8 mouse cellular contexts compared by ENCODE assay signal in genomic region chr1:37996877-37997484, GRCm38 (mm10). TPM values are rescaled to one million over a fixed set of nuclear protein-coding genes. Genes with fewer than 3 reads are reported as not detected.
DNase-seq lines count a peak whose midpoint lies in the region; ATAC-seq lines count a peak whose summit lies in the region.

No protein-coding gene starts in this region.

- peak; percentile 96 for ATAC-seq in hindbrain, embryonic 11.5 days (ENCODE audit: low FRiP score)

- peak overlapping the region; percentile 74 for H3K9ac ChIP-seq in hindbrain, embryonic 11.5 days (ENCODE audit: low read depth, low read length)

- DNase-seq in Muller cell, postnatal 12 days (ENCODE audit: inconsistent ontology term): peak; percentile 97
- peak; percentile 99 for DNase-seq in cerebellum, adult 9-11 months
- peak; percentile 99 for DNase-seq in frontal cortex, adult 2 months (ENCODE audit: extremely low spot score in 1 of 2, low spot score in 1 of 2)
- DNase-seq in hindbrain, embryonic 11.5 days (ENCODE audit: low spot score): peak; percentile 97
- peak; percentile 94 to 95 for DNase-seq in layer of hippocampus, postnatal 10 days (ENCODE audit: low spot score in 2 of 2)
- DNase-seq in lung, postnatal 10 days: peak; percentile 99
- DNase-seq in ovary, postnatal 36 days (ENCODE audit: low spot score): peak; percentile 94
- peak; percentile 97 for DNase-seq in thymus, postnatal 25 days

- 0% methylated on average over 42 of the region's 42 CpGs for WGBS in hindbrain, embryonic 11.5 days

- peak overlapping the region; percentile 96 for H3K4me3 ChIP-seq in hindbrain, embryonic 11.5 days (ENCODE audit: low read depth, low read length)

- H3K4me1 ChIP-seq in hindbrain, embryonic 11.5 days (replicated peaks; ENCODE audit: control insufficient read depth, insufficient read depth, low read length): peaks cover 4% of the 10 kb centered on the region; the same call in 1 of the 2 replicates

- H3K9me3 ChIP-seq in hindbrain, embryonic 11.5 days (ENCODE audit: control insufficient read depth, low read length): no peaks in the 10 kb centered on the region

- H3K27me3 ChIP-seq in hindbrain, embryonic 11.5 days (ENCODE audit: control insufficient read depth, insufficient read depth, low read length): no peaks in the 10 kb centered on the region

- peak overlapping the region; percentile 88 for H3K27ac ChIP-seq in hindbrain, embryonic 11.5 days (ENCODE audit: low read depth, low read length)

- peak overlapping the region; percentile 92 for H3K4me2 ChIP-seq in hindbrain, embryonic 11.5 days (replicated peaks; ENCODE audit: low read depth, low read length)

- H3K36me3 ChIP-seq in hindbrain, embryonic 11.5 days (ENCODE audit: control insufficient read depth, insufficient read depth, low read length): peaks cover 9% of the 10 kb centered on the region; the same call in 1 of the 2 replicates

RNA-seq across cellular contexts. Expression of gene Txndc9, which starts 0.7 kb away (rescaled TPM):
- polyA plus RNA-seq in frontal cortex, adult 2 months (2012; rRNA removed): 44.6 and 48.4 TPM in 2 replicates
- 188 TPM in 2 replicates for polyA plus RNA-seq in hindbrain, embryonic 11.5 days (2014; fragmentation: Nextera tagmentation; extraction: Ambion mirVana)
- total RNA-seq in layer of hippocampus, postnatal 10 days (2021): 10 to 100 TPM; 66.7 to 68.6 TPM

RNA-seq across cellular contexts. Expression of gene Eif5b, which starts 0.8 kb away (rescaled TPM):
- polyA plus RNA-seq in frontal cortex, adult 2 months (2012; rRNA removed): 17.5 and 21.6 TPM in 2 replicates
- 28.0 and 34.0 TPM in 2 replicates for polyA plus RNA-seq in hindbrain, embryonic 11.5 days (2014; fragmentation: Nextera tagmentation; extraction: Ambion mirVana)
- total RNA-seq in layer of hippocampus, postnatal 10 days (2021): 10 to 100 TPM; 35.1 to 38.8 TPM

RNA-seq across cellular contexts. Expression of gene Lyg1, which starts 39.4 kb away (rescaled TPM):
- not detected in 2 replicates for polyA plus RNA-seq in frontal cortex, adult 2 months (2012; rRNA removed)
- polyA plus RNA-seq in hindbrain, embryonic 11.5 days (2014; fragmentation: Nextera tagmentation; extraction: Ambion mirVana): not detected in 2 replicates
- not detected for total RNA-seq in layer of hippocampus, postnatal 10 days (2021)

Comparison
In these comparisons a context has a peak if more than half of its experiments do, and no peak if none do; other contexts are left out.
1. Peak in every context shown above with its lines: DNase-seq, ATAC-seq, H3K4me3 ChIP-seq and H3K27ac ChIP-seq.